Mouse (Mus musculus): Measurements from ENCODE around the gene Gjb4. TPM values are rescaled to one million over a fixed set of nuclear protein-coding genes. Genes with fewer than 3 reads are reported as not detected.

Gjb4 gene
- polyA plus RNA-seq, 1 experiment: 9.0 TPM

DNA sequence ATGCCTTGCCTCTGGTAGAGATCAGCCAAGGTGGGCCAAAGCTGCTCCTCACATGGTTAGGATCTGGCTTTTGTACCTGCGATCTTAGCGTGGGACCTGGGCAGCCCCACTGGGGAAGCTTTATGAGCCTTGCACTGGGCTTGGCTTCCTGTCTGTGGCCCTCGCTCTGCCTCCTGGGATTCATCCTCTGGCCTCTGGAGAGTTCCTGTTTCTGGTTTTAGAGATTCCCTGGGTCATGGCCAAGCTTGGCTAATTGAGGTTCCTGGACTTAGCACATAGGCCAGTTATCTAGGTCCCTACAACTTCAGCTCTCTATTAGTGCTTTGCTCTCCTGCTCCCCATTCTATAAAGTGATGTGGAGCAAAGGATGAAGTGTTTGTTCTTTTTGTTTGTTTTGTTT is 50.1 kb downstream of the Gjb4 start:
- no peaks in the 10 kb centered on the region for H3K36me3 ChIP-seq (ENCODE audit: control insufficient read depth, insufficient read depth)
- no peak overlapping the region for H3ac ChIP-seq (ENCODE audit: control insufficient read depth, insufficient read length, low read depth)
- no peaks in the 10 kb centered on the region for H3K79me3 ChIP-seq (ENCODE audit: low read depth)
- no peaks in the 10 kb centered on the region for H3K79me2 ChIP-seq (ENCODE audit: control insufficient read depth, insufficient read depth)
- H3K4me3 ChIP-seq (ENCODE audit: insufficient read depth, poor library complexity, severe bottlenecking): no peak overlapping the region
- H3K27me3 ChIP-seq (ENCODE audit: control insufficient read depth, insufficient read depth, insufficient read length): peaks cover 4% of the 10 kb centered on the region
- TF ChIP-seq FOSL1 (IDR thresholded peaks at IDR 0.05; ENCODE audit: insufficient read depth, low read length, poor library complexity, severe bottlenecking) (no peak), CEBPB (IDR thresholded peaks at IDR 0.05; ENCODE audit: low read depth) (no peak), MAX (IDR thresholded peaks at IDR 0.05) (no peak), MYOG (IDR thresholded peaks at IDR 0.05; ENCODE audit: control insufficient read depth, extremely low read depth, insufficient read length) (no peak), MYOD1 (IDR thresholded peaks at IDR 0.05; ENCODE audit: control insufficient read depth, insufficient read length, low read depth) (no peak), USF1 (IDR thresholded peaks at IDR 0.05; ENCODE audit: low read depth) (no peak), CTCF (IDR thresholded peaks at IDR 0.05; ENCODE audit: control insufficient read depth, insufficient read depth, insufficient read length) (no peak)

Other genes starting within 250 kb of the Gjb4 start
- gene Tmem35b, start 230.4 kb downstream of the Gjb4 start, polyA plus RNA-seq (2012; fragmentation: generic; extraction: Trizol): 0.15 TPM
- gene Dlgap3, start 184.9 kb downstream of the Gjb4 start, polyA plus RNA-seq (2012; fragmentation: generic; extraction: Trizol): not detected
- gene Smim12, start 110.3 kb downstream of the Gjb4 start, polyA plus RNA-seq (2012; fragmentation: generic; extraction: Trizol): 60.4 TPM
- gene Gja4, start 40.0 kb downstream of the Gjb4 start, polyA plus RNA-seq (2012; fragmentation: generic; extraction: Trizol): 0.07 TPM
- gene Gjb3, start 23.2 kb downstream of the Gjb4 start, polyA plus RNA-seq (2012; fragmentation: generic; extraction: Trizol): 1.8 TPM
- gene Gjb5, start 4.1 kb upstream of the Gjb4 start, polyA plus RNA-seq (2012; fragmentation: generic; extraction: Trizol): 0.37 TPM